Mouse (Mus musculus) kidney, embryonic 15.5 days (tissue): ENCODE measurements around the gene Zfp212. TPM values are rescaled to one million over a fixed set of nuclear protein-coding genes. Genes with fewer than 3 reads are reported as not detected.
A peak's percentile ranks its signal among the peaks of the same experiment; 100 is the strongest.
"Not testable (repeated sequence)": the region's sequence is repeated elsewhere in the genome, so short reads cannot be mapped to it uniquely, and the experiment has no call there.

Experiments
- ATAC-seq: fragments of 200-750 bp; cut with Nextera tagmentation; replicated peaks from 2 replicates; pipeline ENCODE4 v1.8.0; 2017; ENCODE audit warnings: moderate TSS enrichment; ENCODE audit not compliant: low FRiP score
- H3K27ac ChIP-seq: fragments of 300-500 bp; sonication (generic); 2 replicates; pipeline ENCODE4 v1.5.1; 2015; ENCODE audit warnings: mild to moderate bottlenecking, inconsistent platforms
- H3K27me3 ChIP-seq: fragments of 300-500 bp; sonication (generic); 2 replicates; pipeline ENCODE4 v1.6.1; 2015; ENCODE audit warnings: inconsistent platforms
- H3K36me3 ChIP-seq: fragments of 300-500 bp; sonication (generic); 2 replicates; pipeline ENCODE4 v1.6.1; 2015; ENCODE audit warnings: inconsistent platforms
- H3K4me1 ChIP-seq: fragments of 300-500 bp; sonication (generic); 2 replicates; pipeline ENCODE4 v1.6.1; 2015; ENCODE audit warnings: inconsistent platforms
- H3K4me2 ChIP-seq: fragments of 300-500 bp; sonication (generic); 2 replicates; pipeline ENCODE4 v1.6.1; 2015; ENCODE audit warnings: moderate library complexity, mild to moderate bottlenecking, inconsistent platforms
- H3K4me3 ChIP-seq: fragments of 300-500 bp; sonication (generic); replicated peaks from 2 replicates; pipeline ENCODE4 v1.5.1; 2015; ENCODE audit warnings: mild to moderate bottlenecking, inconsistent platforms
- H3K9ac ChIP-seq: fragments of 300-500 bp; sonication (generic); 2 replicates; pipeline ENCODE4 v1.6.1; 2015; ENCODE audit warnings: mild to moderate bottlenecking, inconsistent platforms
- H3K9me3 ChIP-seq: fragments of 300-500 bp; sonication (generic); replicated peaks from 2 replicates; pipeline ENCODE4 v1.6.1; 2016; ENCODE audit warnings: inconsistent platforms
- whole genome bisulfite sequencing: fragments of 180-500 bp; shearing (Covaris S2); methylation state at CpG from one replicate; pipeline ENCODE4 v1.1.7; 2015; ENCODE audit warnings: mixed read lengths; 5-methylcytosine and 5-hydroxymethylcytosine counted together
- polyA plus RNA-seq: library from polyadenylated mRNA; unstranded; fragments of >200 nt; fragmentation: Nextera tagmentation; extraction: Ambion mirVana; gene quantifications from 2 replicates; pipeline ENCODE4 v1.2.1, GENCODE M21; 2015

Zfp212 gene
- polyA plus RNA-seq, 1 experiment from 2014 or later: 19.3 TPM

GRCm38 (mm10) chr6:47947388-47947787 lies 27.1 kb downstream of the Zfp212 start:
- 92% methylated on average over 4 of the region's 4 CpGs for WGBS
- no peak overlapping the region for H3K27ac ChIP-seq
- no peak for ATAC-seq
- H3K4me1 ChIP-seq: peaks cover 12% of the 10 kb centered on the region
- H3K4me3 ChIP-seq: no peak overlapping the region
- peaks cover 27% of the 10 kb centered on the region for H3K36me3 ChIP-seq
- H3K9me3 ChIP-seq: no peaks in the 10 kb centered on the region
- no peaks in the 10 kb centered on the region for H3K27me3 ChIP-seq
- H3K4me2 ChIP-seq: no peak overlapping the region
- H3K9ac ChIP-seq: no peak overlapping the region

DNA sequence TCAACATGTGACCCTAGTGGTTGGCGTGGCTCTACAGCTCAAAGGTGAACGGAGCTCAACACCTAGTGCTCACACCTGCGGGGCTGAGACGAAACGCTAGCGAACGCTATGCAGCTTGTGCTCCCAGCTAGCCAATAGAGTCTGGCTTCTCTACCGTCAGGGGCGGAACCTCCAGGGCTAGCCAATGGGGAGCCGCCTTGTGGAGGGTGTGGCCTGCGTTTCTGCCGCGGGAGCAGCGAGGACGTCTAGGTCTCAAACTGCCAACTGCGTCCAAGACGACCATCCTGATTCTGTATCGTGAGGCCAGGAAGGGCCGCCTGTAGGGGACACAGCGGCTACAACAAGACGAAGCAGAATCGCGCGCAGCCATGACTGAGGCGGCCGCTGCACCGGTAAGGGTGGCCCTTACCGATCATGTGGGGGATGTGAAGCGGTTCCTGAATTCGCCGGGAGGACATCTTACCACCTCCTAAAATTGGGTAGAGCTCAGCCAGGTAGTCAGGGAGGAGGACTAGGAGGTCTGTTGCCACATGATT lies 33.0 kb downstream of the Zfp212 start, which contains the start of gene Zfp956:
Gene Zfp956 (plus strand): TSS at position 200 of the 536 bp plus-strand sequence.
- Histone ChIP-seq H3K4me2 (peak within 1 kb of the TSS; percentile 87), H3K27me3 (no peaks in the 10 kb centered on the region), H3K9ac (peak within 1 kb of the TSS; percentile 84), H3K4me1 (peaks cover 14% of the 10 kb centered on the region), H3K9me3 (no peaks in the 10 kb centered on the region), H3K27ac (peak within 1 kb of the TSS; percentile 85), H3K4me3 (peak within 1 kb of the TSS; percentile 78), H3K36me3 (peaks cover 25% of the 10 kb centered on the region)
- ATAC-seq: peak; percentile 99
- WGBS: under 1% methylated on average over 31 of the region's 31 CpGs

- Histone ChIP-seq H3K4me2 (peak overlapping the region; percentile 87), H3K9ac (no peak overlapping the region), H3K4me1 (peaks cover 14% of the 10 kb centered on the region), H3K9me3 (no peaks in the 10 kb centered on the region), H3K36me3 (peaks cover 32% of the 10 kb centered on the region), H3K27me3 (no peaks in the 10 kb centered on the region), H3K4me3 (0 out of 2 replicates have a peak overlapping the region, but pooled peaks have one; percentile 78), H3K27ac (no peak overlapping the region)
- 84% methylated on average over 3 of the region's 3 CpGs for WGBS
- ATAC-seq: no peak
Observed at GRCm38 (mm10) chr6:47954425-47954824, 34.1 kb downstream of the Zfp212 start.

DNA sequence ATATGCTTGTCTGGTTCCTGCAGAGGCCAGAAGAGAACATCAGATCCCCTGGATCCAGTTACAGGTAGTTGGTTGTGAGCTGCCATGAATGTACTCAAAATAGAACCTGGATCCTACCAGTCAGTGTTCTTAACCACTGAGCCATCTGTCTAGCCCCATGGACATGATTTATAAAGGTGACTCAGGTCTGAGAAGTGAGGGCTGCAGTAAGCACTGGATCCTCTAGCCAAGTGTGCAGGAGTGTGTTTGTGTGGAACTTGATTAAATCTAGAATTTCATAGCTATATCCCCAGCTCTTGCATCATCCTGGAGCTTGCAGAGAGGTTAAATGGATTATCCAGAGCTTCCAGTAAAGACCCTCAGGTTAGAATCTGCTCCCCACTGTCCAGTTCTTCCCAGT lies 37.5 kb downstream of the Zfp212 start:
- Histone ChIP-seq H3K4me3 (no peak overlapping the region), H3K36me3 (peaks cover 50% of the 10 kb centered on the region), H3K4me1 (peaks cover 13% of the 10 kb centered on the region), H3K4me2 (no peak overlapping the region), H3K9me3 (no peaks in the 10 kb centered on the region), H3K27me3 (no peaks in the 10 kb centered on the region), H3K27ac (no peak overlapping the region), H3K9ac (no peak overlapping the region)
- no peak for ATAC-seq

- ATAC-seq: no peak
- no peak overlapping the region for H3K4me2 ChIP-seq
- WGBS: 80% methylated on average over 6 of the region's 6 CpGs
- no peak overlapping the region for H3K4me3 ChIP-seq
- no peaks in the 10 kb centered on the region for H3K4me1 ChIP-seq
- no peaks in the 10 kb centered on the region for H3K27me3 ChIP-seq
- no peak overlapping the region for H3K9ac ChIP-seq
- H3K27ac ChIP-seq: no peak overlapping the region
- H3K36me3 ChIP-seq: peaks cover 80% of the 10 kb centered on the region
- H3K9me3 ChIP-seq: no peaks in the 10 kb centered on the region
Observed at GRCm38 (mm10) chr6:47960685-47961421, 40.6 kb downstream of the Zfp212 start.

GRCm38 (mm10) chr6:47963051-47963450 lies 42.8 kb downstream of the Zfp212 start:
- H3K4me1 ChIP-seq: no peaks in the 10 kb centered on the region
- no peak overlapping the region for H3K27ac ChIP-seq
- H3K4me3 ChIP-seq: no peak overlapping the region
- H3K4me2 ChIP-seq: no peak overlapping the region
- no peaks in the 10 kb centered on the region for H3K27me3 ChIP-seq
- H3K9me3 ChIP-seq: no peaks in the 10 kb centered on the region
- peaks cover 65% of the 10 kb centered on the region for H3K36me3 ChIP-seq
- no peak overlapping the region for H3K9ac ChIP-seq
- no peak for ATAC-seq
- WGBS: 83% methylated on average over 7 of the region's 7 CpGs

DNA sequence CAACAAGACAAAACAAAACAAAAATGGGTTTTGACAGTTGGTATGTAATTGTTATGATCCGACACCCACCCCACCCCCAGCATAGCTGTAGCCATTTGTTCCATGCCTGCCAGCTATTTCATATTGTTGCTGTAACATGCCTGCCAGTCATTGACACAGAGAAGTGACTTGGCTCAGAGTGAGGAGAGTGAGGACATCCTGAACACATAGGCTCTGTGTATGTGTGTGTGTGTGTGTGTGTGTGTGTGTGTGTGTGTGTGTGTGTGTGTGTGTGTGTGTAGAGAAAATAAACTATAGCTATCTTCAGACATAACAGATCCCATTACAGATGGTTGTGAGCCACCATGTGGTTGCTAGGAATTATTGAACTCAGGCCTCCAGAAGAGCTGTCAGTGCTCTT lies 47.9 kb downstream of the Zfp212 start:
- not testable (repeated sequence) for H3K9ac ChIP-seq, H3K27ac ChIP-seq, H3K9me3 ChIP-seq, H3K4me2 ChIP-seq, H3K4me1 ChIP-seq, H3K27me3 ChIP-seq, ATAC-seq, H3K4me3 ChIP-seq
- WGBS: 86% methylated on average over 1 of the region's 1 CpGs
- H3K36me3 ChIP-seq: peaks cover 28% of the 10 kb centered on the region

GRCm38 (mm10) chr6:47974599-47974998 lies 54.3 kb downstream of the Zfp212 start:
- no peak overlapping the region for H3K4me3 ChIP-seq
- H3K27me3 ChIP-seq: no peaks in the 10 kb centered on the region
- WGBS: 95% methylated on average over 1 of the region's 1 CpGs
- H3K9ac ChIP-seq: no peak overlapping the region
- no peak for ATAC-seq
- no peaks in the 10 kb centered on the region for H3K36me3 ChIP-seq
- no peaks in the 10 kb centered on the region for H3K4me1 ChIP-seq
- H3K9me3 ChIP-seq: no peaks in the 10 kb centered on the region
- H3K4me2 ChIP-seq: no peak overlapping the region
- H3K27ac ChIP-seq: no peak overlapping the region

DNA sequence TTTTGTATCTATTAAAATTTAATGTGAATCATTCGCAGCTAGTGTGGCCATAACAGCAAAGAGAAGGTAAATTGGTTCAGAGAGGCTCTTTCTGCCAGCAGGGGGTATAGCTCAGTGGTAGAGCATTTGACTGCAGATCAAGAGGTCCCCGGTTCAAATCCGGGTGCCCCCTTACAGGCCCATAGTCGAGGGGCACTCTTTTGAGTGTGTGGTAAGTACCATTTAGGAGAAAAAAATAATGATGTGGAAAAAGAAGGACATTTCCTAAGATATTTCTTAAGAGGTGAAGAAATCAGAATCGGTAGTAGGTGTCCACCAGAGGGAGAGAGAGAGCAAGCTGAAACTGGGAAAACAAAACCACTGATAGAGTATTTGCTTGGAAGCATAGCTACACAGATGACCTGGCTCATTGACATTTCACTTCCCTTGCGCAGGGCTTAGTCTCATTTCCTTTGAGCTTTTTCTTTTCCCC lies 58.7 kb downstream of the Zfp212 start:
- Histone ChIP-seq H3K4me3 (no peak overlapping the region), H3K4me1 (no peaks in the 10 kb centered on the region), H3K9me3 (no peaks in the 10 kb centered on the region), H3K27ac (no peak overlapping the region), H3K9ac (no peak overlapping the region), H3K27me3 (no peaks in the 10 kb centered on the region), H3K36me3 (no peaks in the 10 kb centered on the region), H3K4me2 (no peak overlapping the region)
- WGBS: 13% methylated on average over 6 of the region's 6 CpGs
- ATAC-seq: peak; percentile 82

Other genes starting within 250 kb of the Zfp212 start
- 353 TPM in 2 replicates for gene Pdia4, start 107.0 kb upstream of the Zfp212 start, polyA plus RNA-seq
- 3.7 and 4.1 TPM in 2 replicates for gene Zfp786, start 89.6 kb upstream of the Zfp212 start, polyA plus RNA-seq
- gene Zfp398, start 84.8 kb upstream of the Zfp212 start, polyA plus RNA-seq: 9.5 and 10.1 TPM in 2 replicates
- gene Zfp282, start 43.3 kb upstream of the Zfp212 start, polyA plus RNA-seq: 16.3 and 18.0 TPM in 2 replicates
- 9.0 and 10.7 TPM in 2 replicates for gene Zfp956, start 32.9 kb downstream of the Zfp212 start, polyA plus RNA-seq
- gene Zfp777, start 128.4 kb downstream of the Zfp212 start, polyA plus RNA-seq: 8.9 and 9.8 TPM in 2 replicates
- gene Zfp746, start 166.1 kb downstream of the Zfp212 start, polyA plus RNA-seq: 19.1 and 24.0 TPM in 2 replicates